Mouse (Mus musculus) spleen, adult 2 months (tissue): Measurements from ENCODE around the gene Prtn3. TPM values are rescaled to one million over a fixed set of nuclear protein-coding genes. Genes with fewer than 3 reads are reported as not detected.

Experiments
- DNase-seq, 2 experiments: peaks; one replicate each; pipeline versions ENCODE4 v3.0.0 to v3.0.0-alpha.2; 2012 to 2021; ENCODE audit warnings: low spot score in 2 of 2, low read depth in 1 of 2
- H3K27ac ChIP-seq: fragments of 200-500 bp; 2 replicates; pipeline ENCODE4 v1.5.1; 2012; ENCODE audit warnings: low read length, inconsistent platforms; ENCODE audit not compliant: insufficient read depth
- H3K27me3 ChIP-seq: fragments of 200-500 bp; 2 replicates; pipeline ENCODE4 v1.6.1; 2012; ENCODE audit warnings: mild to moderate bottlenecking, moderate library complexity, low read length, inconsistent platforms; ENCODE audit not compliant: control insufficient read depth, insufficient read depth
- H3K36me3 ChIP-seq: fragments of 200-500 bp; 2 replicates; pipeline ENCODE4 v1.6.1; 2012; ENCODE audit warnings: mild to moderate bottlenecking, low read length, inconsistent platforms; ENCODE audit not compliant: control insufficient read depth, insufficient read depth
- H3K4me1 ChIP-seq: fragments of 200-500 bp; 2 replicates; pipeline ENCODE4 v1.6.1; 2011; ENCODE audit warnings: inconsistent platforms; ENCODE audit not compliant: control insufficient read depth, insufficient read depth, insufficient read length
- H3K4me3 ChIP-seq: fragments of 200-500 bp; 2 replicates; pipeline ENCODE4 v1.5.1; 2011; ENCODE audit warnings: mild to moderate bottlenecking, inconsistent platforms; ENCODE audit not compliant: insufficient read depth, insufficient read length; ENCODE audit errors: extremely low read depth
- CTCF ChIP-seq: fragments of 200-500 bp; IDR thresholded peaks from 2 replicates; pipeline ENCODE4 v1.5.1; 2011; ENCODE audit warnings: mild to moderate bottlenecking, inconsistent platforms; ENCODE audit not compliant: insufficient read depth, insufficient read length, insufficient replicate concordance; ENCODE audit errors: extremely low read depth
- POLR2A ChIP-seq: fragments of 200-500 bp; IDR thresholded peaks from 2 replicates; pipeline ENCODE4 v1.6.1; 2011; ENCODE audit warnings: low read depth, low read length, inconsistent platforms
- WGBS: fragments of 180-500 bp; shearing (Covaris S2); methylation state at CpG from one replicate; pipeline ENCODE4 v1.1.7; 2018; 5-methylcytosine and 5-hydroxymethylcytosine counted together
- polyA plus RNA-seq: library from polyadenylated mRNA; depleted of rRNA; stranded (reverse); fragments of >200 nt; gene quantifications from 2 replicates; pipeline ENCODE4 v1.2.3, GENCODE M21; 2012

Gene Prtn3
- polyA plus RNA-seq, 1 experiment, result 25.6 TPM

DNA sequence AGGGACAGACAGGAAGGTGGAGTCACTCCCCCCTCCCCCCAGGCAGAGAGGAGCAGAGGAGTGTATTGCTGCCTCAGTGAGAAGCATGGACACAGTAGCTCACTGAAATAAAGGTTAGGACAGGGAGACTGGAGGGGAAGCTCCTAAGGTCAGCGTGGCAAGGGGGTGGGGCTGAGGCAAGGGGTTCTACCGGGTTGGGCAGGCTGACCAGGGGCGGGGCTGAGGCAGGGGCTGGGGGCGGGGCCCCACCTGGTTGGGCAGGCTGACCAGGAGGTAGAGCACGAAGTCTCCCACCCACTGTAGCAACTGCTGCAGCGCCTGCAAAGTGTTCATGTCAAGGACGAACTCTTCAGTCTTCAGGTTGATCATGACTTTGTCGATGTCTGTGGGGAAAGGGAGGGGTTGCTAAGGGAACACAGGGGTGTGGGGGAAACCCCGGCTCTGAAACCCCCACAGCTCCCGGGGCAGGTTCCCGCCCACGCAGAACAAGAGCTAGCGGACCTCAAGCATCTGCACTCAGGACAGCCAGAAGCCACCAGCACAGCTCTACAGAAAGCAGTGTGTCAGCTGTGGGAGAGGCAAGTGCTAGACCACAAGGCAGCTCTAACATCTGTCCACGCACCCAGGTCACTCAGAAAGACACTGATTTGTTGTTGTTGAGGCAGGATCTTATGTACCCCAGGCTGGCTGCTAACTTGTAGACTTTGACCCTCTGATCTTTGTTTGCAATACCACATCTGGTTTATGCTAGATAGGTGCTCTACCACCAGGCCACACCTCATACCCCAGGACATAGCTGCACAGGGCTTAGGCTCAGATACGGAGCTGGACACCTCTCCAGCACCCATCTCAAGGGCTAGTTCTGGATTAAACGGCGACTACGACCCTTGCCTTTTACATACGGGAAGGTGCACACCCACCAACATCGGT is 23.3 kb downstream of the Prtn3 start:
- no peak for DNase-seq
- TF ChIP-seq CTCF, result no peak
- no peak for TF ChIP-seq POLR2A
- Histone ChIP-seq H3K27me3 (no peaks in the 10 kb centered on the region), H3K27ac (no peak overlapping the region), H3K4me1 (peaks cover 11% of the 10 kb centered on the region; the same call in 1 of the 2 replicates), H3K36me3 (peaks cover 15% of the 10 kb centered on the region), H3K4me3 (no peak overlapping the region)
- 62% methylated on average over 20 of the region's 20 CpGs for WGBS

GRCm38 (mm10) chr10:79900951-79901410 is 26.7 kb downstream of the Prtn3 start:
- 76% methylated on average over 2 of the region's 2 CpGs for WGBS
- Histone ChIP-seq H3K27me3 (no peaks in the 10 kb centered on the region), H3K36me3 (peaks cover 18% of the 10 kb centered on the region), H3K4me1 (peaks cover 11% of the 10 kb centered on the region; the same call in 1 of the 2 replicates), H3K4me3 (no peak overlapping the region), H3K27ac (no peak overlapping the region)
- TF ChIP-seq CTCF (no peak), POLR2A (no peak)
- no peak for DNase-seq

DNA sequence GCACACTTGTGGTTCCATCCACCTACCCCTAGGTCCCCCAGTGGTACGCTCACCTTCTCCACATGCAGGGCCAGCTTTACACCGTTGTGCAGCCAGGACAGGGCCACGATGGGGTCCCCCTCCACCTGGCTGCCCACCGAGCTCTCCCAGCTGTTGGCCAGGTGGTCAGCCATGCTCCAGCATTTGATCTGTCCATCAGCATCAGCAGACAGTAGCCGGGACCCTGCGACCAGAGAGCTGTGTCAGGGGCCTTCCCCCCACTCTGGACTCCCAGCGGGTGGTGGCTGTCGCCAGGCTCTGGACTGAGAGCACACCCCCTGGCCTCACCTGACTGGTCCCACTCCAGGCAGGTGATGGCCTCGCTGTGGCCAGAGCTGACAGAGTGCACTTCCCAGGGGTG is 32.4 kb downstream of the Prtn3 start:
- H3K27ac ChIP-seq, result no peak overlapping the region
- peaks cover 5% of the 10 kb centered on the region; the same call in 1 of the 2 replicates for H3K4me1 ChIP-seq
- no peak for TF ChIP-seq CTCF
- no peaks in the 10 kb centered on the region for H3K27me3 ChIP-seq
- WGBS, result 95% methylated on average over 9 of the region's 9 CpGs
- no peak for DNase-seq
- H3K36me3 ChIP-seq, result peaks cover 17% of the 10 kb centered on the region
- H3K4me3 ChIP-seq, result no peak overlapping the region

- TF ChIP-seq POLR2A, result no peak
- no peak for TF ChIP-seq CTCF
- H3K27me3 ChIP-seq, result no peaks in the 10 kb centered on the region
- DNase-seq, result no peak
- no peak overlapping the region for H3K4me3 ChIP-seq
- peaks cover 17% of the 10 kb centered on the region for H3K36me3 ChIP-seq
- H3K27ac ChIP-seq, result no peak overlapping the region
- H3K4me1 ChIP-seq, result peaks cover 5% of the 10 kb centered on the region; the same call in 1 of the 2 replicates
- 97% methylated on average over 10 of the region's 10 CpGs for WGBS
Observed at GRCm38 (mm10) chr10:79907415-79907814, 33.1 kb downstream of the Prtn3 start.

- peak; percentile 96 to 97 for DNase-seq
- WGBS, result under 1% methylated on average over 52 of the region's 52 CpGs
- H3K27me3 ChIP-seq, result no peaks in the 10 kb centered on the region
- TF ChIP-seq POLR2A (no peak), CTCF (no peak)
- peak within 1 kb of the TSS; percentile 94 for H3K4me3 ChIP-seq
- peaks cover 17% of the 10 kb centered on the region for H3K36me3 ChIP-seq
- peaks cover 5% of the 10 kb centered on the region; the same call in 1 of the 2 replicates for H3K4me1 ChIP-seq
- peak within 1 kb of the TSS; percentile 100 for H3K27ac ChIP-seq
Observed at GRCm38 (mm10) chr10:79908167-79909091, 34.2 kb downstream of the Prtn3 start, which contains the start of gene Med16. TSS of gene Med16 (minus strand) at chr10:79908923.

DNA sequence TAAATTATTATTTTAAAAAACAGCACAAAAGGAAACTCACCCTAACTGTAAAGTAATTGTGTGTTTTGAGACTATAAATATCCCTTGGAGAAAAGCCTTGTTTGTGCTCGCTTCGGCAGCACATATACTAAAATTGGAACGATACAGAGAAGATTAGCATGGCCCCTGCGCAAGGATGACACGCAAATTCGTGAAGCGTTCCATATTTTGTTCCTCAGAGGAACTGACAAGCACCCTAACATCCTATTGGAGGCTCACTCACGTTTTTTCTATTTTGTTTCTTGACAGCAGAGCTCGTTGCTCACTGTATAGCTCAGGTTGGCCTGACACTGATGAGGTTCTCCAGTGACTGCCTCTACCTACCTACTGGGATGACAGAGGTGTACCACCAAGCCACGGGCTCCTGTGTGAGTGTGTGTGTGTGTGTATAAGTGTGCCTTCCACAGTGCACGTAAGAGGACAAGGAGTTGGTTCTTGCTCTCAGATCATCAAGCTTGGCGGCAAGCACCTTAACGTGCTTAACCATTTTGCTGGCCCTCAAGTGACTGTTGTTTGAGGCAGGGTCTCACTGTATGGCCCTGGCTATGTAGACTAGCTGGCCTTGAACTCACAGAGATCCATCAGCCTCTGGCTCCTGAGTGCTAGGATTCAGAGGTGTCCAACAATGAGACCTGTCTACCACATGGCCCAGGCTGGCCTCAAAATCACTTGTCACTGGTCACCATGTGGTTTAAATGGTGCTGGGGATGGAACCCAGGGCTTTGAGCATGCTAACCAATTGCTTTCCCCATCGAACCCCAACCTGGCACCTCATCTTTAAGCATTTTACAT is 35.0 kb downstream of the Prtn3 start:
- Histone ChIP-seq H3K4me3 (peak overlapping the region; percentile 94; the same call in 1 of the 2 replicates), H3K27ac (peak overlapping the region; percentile 71), H3K4me1 (peaks cover 5% of the 10 kb centered on the region; the same call in 1 of the 2 replicates), H3K27me3 (no peaks in the 10 kb centered on the region), H3K36me3 (peaks cover 15% of the 10 kb centered on the region)
- TF ChIP-seq POLR2A, result no peak
- TF ChIP-seq CTCF, result no peak
- DNase-seq, result no peak
- WGBS, result 26% methylated on average over 14 of the region's 14 CpGs
